Mouse (Mus musculus) forebrain, postnatal 0 days (tissue): Measurements from ENCODE around the gene Ccdc57. TPM values are rescaled to one million over a fixed set of nuclear protein-coding genes. Genes with fewer than 3 reads are reported as not detected.
A peak's percentile ranks its signal among the peaks of the same experiment; 100 is the strongest.

Experiments used
- ATAC-seq: fragments of 200-750 bp; cut with Nextera tagmentation; 2 replicates; pipeline ENCODE4 v1.8.0; 2017; ENCODE audit warnings: mild to moderate bottlenecking, moderate library complexity
- DNase-seq: peaks from one replicate; pipeline ENCODE4 v3.0.0-alpha.2; 2015
- H3K27ac ChIP-seq: fragments of 300-500 bp; sonication (generic); 2 replicates; pipeline ENCODE4 v1.5.1; 2014; ENCODE audit warnings: low read depth, mild to moderate bottlenecking, antibody characterized with exemption, low read length, moderate library complexity, mixed read lengths
- H3K27me3 ChIP-seq: fragments of 300-500 bp; sonication (generic); 2 replicates; pipeline ENCODE4 v1.6.1; 2014; ENCODE audit warnings: mild to moderate bottlenecking, low read length, mixed read lengths; ENCODE audit not compliant: insufficient read depth
- H3K36me3 ChIP-seq: fragments of 300-500 bp; sonication (generic); 2 replicates; pipeline ENCODE4 v1.6.1; 2014; ENCODE audit warnings: mild to moderate bottlenecking, moderate library complexity; ENCODE audit not compliant: insufficient read depth
- H3K4me1 ChIP-seq: fragments of 300-500 bp; sonication (generic); 2 replicates; pipeline ENCODE4 v1.6.1; 2014; ENCODE audit warnings: antibody characterized with exemption; ENCODE audit not compliant: insufficient read depth
- H3K4me2 ChIP-seq: fragments of 300-500 bp; sonication (generic); 2 replicates; pipeline ENCODE4 v1.6.1; 2014; ENCODE audit warnings: low read depth, mild to moderate bottlenecking, moderate library complexity
- H3K4me3 ChIP-seq: fragments of 300-500 bp; sonication (generic); 2 replicates; pipeline ENCODE4 v1.5.1; 2014; ENCODE audit warnings: low read depth, low read length, mixed read lengths
- H3K9ac ChIP-seq: fragments of 300-500 bp; sonication (generic); 2 replicates; pipeline ENCODE4 v1.6.1; 2014; ENCODE audit warnings: mild to moderate bottlenecking
- H3K9me3 ChIP-seq: fragments of 300-500 bp; sonication (generic); 2 replicates; pipeline ENCODE4 v1.6.1; 2016; ENCODE audit warnings: low read length
- CTCF ChIP-seq: sonication (generic); IDR thresholded peaks from 2 replicates; pipeline ENCODE4 v1.5.1; 2016; ENCODE audit warnings: antibody characterized with exemption, control low read depth, low read depth
- WGBS: fragments of 180-500 bp; shearing (Covaris S2); extraction: QIAGEN DNeasy Blood & Tissue Kit; methylation state at CpG from one replicate; pipeline ENCODE4 v1.1.7; 2014; 5-methylcytosine and 5-hydroxymethylcytosine counted together
- polyA plus RNA-seq: library from polyadenylated mRNA; unstranded; fragments of >200 nt; fragmentation: Nextera tagmentation; extraction: Ambion mirVana; gene quantifications from 2 replicates; pipeline ENCODE4 v1.2.1, GENCODE M21; 2015
- total RNA-seq: library from RNA; depleted of rRNA; stranded (reverse); fragments of >200 nt; gene quantifications from 2 replicates; pipeline ENCODE4 v1.2.3, GENCODE M21; 2014

Ccdc57 gene
- total and polyA plus RNA-seq, 2 experiments from 2014 or later = 6.9 to 11.6 TPM

DNA sequence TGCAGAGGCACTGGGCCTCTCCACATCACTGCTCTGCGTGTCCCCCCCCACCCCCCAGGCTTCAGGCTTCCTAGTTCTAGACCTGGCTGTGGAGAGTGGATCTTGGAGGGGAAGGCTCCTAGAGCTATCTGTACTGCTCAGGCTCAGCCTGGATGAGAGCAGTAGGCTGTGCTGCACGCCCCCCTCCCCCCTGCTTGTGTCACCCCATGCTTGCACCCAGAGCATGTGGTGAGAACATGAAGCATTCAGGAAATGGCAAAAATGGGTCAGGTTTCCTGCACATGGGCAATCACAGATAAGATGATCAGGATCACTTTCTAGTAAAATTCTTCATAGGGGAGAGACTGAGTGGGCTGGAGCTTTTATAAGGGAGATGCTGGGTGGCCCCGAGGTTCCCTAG is 26.9 kb upstream of the Ccdc57 start:
- ATAC-seq (no peak), DNase-seq (no peak)
- Histone ChIP-seq H3K27me3 (no peaks in the 10 kb centered on the region), H3K9me3 (no peaks in the 10 kb centered on the region), H3K27ac (no peak overlapping the region), H3K4me1 (no peaks in the 10 kb centered on the region), H3K36me3 (peaks cover 39% of the 10 kb centered on the region), H3K9ac (no peak overlapping the region), H3K4me3 (no peak overlapping the region), H3K4me2 (no peak overlapping the region)
- TF ChIP-seq CTCF = no peak
- 76% methylated on average over 3 of the region's 3 CpGs for whole genome bisulfite sequencing

DNA sequence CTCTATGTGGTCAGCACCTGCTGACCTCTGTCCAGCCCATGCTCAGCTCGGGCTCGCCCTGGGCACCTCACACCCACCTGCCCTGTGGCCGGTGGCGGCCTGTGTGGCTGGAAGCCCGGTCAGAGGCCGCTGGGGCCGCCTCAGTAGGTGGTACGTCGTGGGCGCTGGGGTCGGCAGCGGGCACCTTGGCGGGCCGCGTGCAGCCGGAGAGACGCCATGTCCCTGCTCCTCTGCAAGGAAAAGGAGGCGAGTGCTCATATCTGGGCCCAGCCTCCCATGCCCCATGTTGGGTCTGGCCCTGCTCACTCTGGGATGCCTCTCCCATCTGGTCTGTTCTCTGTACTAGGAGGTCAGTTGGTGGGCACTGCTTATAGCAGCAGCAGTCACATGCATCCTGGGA is 26.4 kb upstream of the Ccdc57 start:
- no peak for TF ChIP-seq CTCF
- Histone ChIP-seq H3K9me3 (no peaks in the 10 kb centered on the region), H3K27me3 (no peaks in the 10 kb centered on the region), H3K36me3 (peaks cover 34% of the 10 kb centered on the region), H3K4me3 (no peak overlapping the region), H3K4me2 (no peak overlapping the region), H3K4me1 (no peaks in the 10 kb centered on the region), H3K9ac (no peak overlapping the region), H3K27ac (no peak overlapping the region)
- no peak for DNase-seq
- 88% methylated on average over 18 of the region's 18 CpGs for WGBS
- no peak for ATAC-seq

DNA sequence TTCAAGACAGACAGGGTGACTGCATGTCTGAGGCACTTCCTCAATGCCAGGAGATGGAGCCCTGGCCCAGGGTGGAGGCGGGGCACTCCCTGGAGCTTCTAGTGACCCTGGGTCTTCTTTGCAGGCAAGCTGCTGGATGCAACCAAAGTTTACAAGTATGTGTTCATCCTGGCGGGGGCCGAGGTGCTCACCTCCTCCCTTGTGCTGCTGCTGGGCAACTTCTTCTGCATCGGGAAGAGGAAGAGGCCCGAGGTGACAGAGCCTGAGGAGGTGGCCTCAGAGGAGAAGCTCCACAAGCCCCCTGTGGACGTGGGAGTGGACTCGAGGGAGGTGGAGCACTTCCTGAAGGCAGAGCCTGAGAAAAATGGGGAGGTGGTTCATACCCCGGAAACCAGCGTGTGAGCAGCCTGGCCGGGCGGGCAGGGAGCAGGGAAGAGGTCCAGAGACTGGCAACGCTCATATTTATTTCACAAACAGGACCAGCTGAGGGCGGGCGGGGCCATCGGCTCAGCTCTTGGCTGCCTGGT is 25.1 kb upstream of the Ccdc57 start:
- Histone ChIP-seq H3K9ac (no peak overlapping the region), H3K36me3 (peaks cover 22% of the 10 kb centered on the region), H3K4me3 (no peak overlapping the region), H3K27me3 (no peaks in the 10 kb centered on the region), H3K27ac (no peak overlapping the region), H3K9me3 (no peaks in the 10 kb centered on the region), H3K4me2 (no peak overlapping the region), H3K4me1 (no peaks in the 10 kb centered on the region)
- no peak for TF ChIP-seq CTCF
- 77% methylated on average over 15 of the region's 15 CpGs for WGBS
- DNase-seq (no peak), ATAC-seq (no peak)

DNA sequence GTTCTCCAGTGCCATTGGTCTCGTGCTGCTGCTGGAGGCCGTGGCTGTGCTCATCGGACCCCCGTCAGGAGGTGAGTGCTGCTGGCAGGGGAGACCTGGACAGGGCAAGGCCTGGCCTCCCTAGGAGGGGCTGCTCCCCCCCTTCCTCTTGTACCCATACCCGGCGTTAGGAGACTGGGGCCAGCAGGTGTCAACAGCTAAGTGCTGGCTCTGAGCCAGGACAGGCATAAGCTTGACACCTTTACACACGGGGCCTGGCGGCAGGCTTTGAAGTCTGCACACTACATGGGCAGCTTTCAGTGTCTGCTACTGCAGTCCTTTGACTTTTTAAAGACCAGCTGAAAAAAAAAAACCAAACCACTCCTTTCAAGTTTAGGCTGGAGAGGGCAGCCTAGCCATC is 24.4 kb upstream of the Ccdc57 start:
- no peak overlapping the region for H3K4me3 ChIP-seq
- no peaks in the 10 kb centered on the region for H3K9me3 ChIP-seq
- no peaks in the 10 kb centered on the region for H3K4me1 ChIP-seq
- ATAC-seq (no peak), DNase-seq (no peak)
- TF ChIP-seq CTCF = no peak
- peaks cover 15% of the 10 kb centered on the region for H3K36me3 ChIP-seq
- H3K27me3 ChIP-seq = no peaks in the 10 kb centered on the region
- 73% methylated on average over 8 of the region's 8 CpGs for WGBS
- no peak overlapping the region for H3K4me2 ChIP-seq
- no peak overlapping the region for H3K27ac ChIP-seq
- H3K9ac ChIP-seq = no peak overlapping the region

DNA sequence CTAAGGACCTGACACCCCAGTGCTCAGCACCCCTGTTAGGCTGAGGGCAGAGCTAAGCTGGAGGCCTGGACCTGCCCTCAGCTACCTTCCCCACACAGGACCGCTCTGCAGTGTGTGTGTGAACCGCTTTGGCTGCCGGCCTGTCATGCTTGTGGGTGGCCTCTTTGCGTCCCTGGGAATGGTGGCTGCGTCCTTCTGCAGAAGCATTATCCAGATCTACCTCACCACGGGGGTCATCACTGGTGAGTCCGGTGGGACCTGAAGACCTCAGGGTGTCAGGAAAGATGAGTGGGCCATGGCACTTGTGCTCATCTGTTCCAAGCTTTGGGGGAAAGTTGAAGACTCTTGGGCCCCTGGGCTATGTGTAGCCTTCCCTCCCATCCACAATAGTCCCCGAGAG is 23.0 kb upstream of the Ccdc57 start:
- H3K27ac ChIP-seq = no peak overlapping the region
- no peak for TF ChIP-seq CTCF
- ATAC-seq (no peak), DNase-seq (no peak)
- 93% methylated on average over 8 of the region's 8 CpGs for WGBS
- H3K9me3 ChIP-seq = no peaks in the 10 kb centered on the region
- H3K4me2 ChIP-seq = no peak overlapping the region
- H3K36me3 ChIP-seq = peaks cover 11% of the 10 kb centered on the region
- H3K4me3 ChIP-seq = no peak overlapping the region
- H3K27me3 ChIP-seq = no peaks in the 10 kb centered on the region
- no peaks in the 10 kb centered on the region for H3K4me1 ChIP-seq
- no peak overlapping the region for H3K9ac ChIP-seq

DNA sequence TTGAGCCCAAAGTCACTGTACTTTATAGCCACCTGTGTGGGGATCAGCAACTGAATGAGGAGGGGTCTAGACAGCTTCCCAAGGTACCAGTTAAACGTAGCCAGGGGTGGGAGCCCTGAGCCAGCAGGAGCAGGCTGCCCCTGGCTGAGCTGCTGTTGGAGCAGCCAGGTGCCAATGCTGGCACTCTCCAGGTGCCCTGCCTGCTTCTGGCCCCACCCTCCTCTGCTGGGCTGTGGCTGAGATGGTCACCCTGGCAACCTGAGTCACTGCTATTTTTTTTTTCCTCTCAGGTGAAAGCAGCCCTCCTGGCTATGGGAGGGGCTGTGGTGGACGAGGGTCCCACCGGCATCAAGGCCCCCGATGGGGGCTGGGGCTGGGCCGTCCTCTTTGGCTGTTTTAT is 22.3 kb upstream of the Ccdc57 start:
- Histone ChIP-seq H3K36me3 (peaks cover 11% of the 10 kb centered on the region), H3K4me2 (no peak overlapping the region), H3K9ac (no peak overlapping the region), H3K27ac (no peak overlapping the region), H3K4me3 (no peak overlapping the region), H3K9me3 (no peaks in the 10 kb centered on the region), H3K4me1 (no peaks in the 10 kb centered on the region), H3K27me3 (peaks cover 5% of the 10 kb centered on the region; the same call in 1 of the 2 replicates)
- DNase-seq = no peak
- 88% methylated on average over 5 of the region's 5 CpGs for WGBS
- TF ChIP-seq CTCF = no peak
- no peak for ATAC-seq

DNA sequence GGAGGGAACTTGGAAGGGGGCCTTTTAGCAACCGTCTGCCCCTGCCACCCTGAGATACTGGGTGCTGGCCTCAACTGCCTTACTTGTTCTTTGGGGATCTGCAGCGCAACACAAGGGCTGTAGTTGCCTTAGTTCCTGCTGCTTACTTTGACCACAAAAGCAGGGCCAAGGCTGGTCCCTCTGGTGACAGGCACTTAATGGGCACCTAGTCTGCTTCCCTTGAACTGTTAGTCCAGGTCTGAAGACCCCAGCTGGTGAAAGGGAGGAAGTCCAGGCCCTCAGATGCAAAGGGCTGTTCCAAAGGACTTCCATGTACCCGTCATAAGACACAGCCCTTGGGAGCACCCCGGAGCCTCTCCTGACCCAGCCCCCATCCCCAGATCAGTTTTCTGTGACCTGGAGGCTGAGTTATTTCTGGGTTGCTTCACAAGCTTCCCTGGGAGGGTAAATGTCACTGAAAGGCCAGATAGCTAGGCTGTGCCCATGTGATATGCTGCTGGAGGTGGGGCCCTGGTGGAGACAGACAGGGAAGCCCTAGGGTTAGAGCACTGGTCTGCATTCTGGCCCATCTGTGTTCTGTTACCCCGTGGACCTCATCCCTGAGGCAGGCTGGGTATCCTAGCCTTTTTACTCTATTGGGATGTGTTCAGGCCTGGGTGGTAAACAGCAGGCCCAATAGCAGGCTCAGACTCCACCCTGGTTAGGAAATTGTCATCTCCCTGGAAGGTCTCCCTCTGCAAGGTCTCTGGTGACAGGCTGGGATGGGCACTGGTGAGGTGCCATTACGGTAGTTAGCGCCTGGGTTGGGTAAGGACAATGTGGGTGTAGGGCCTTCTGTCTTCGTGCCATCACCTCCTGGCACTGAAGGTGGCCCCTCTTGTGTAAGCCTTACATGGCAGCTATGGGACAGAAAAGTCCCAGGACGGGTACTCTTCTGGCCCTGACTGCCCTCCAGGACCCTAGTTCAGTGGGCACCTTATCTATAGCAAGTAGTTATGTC is 19.4 kb upstream of the Ccdc57 start:
- H3K36me3 ChIP-seq = peaks cover 3% of the 10 kb centered on the region
- H3K27ac ChIP-seq = no peak overlapping the region
- 83% methylated on average over 9 of the region's 9 CpGs for WGBS
- no peak overlapping the region for H3K4me3 ChIP-seq
- DNase-seq (no peak), ATAC-seq (no peak)
- no peaks in the 10 kb centered on the region for H3K9me3 ChIP-seq
- H3K4me2 ChIP-seq = 0 out of 2 replicates have a peak overlapping the region, but pooled peaks have one; percentile 55
- H3K4me1 ChIP-seq = no peaks in the 10 kb centered on the region
- H3K9ac ChIP-seq = no peak overlapping the region
- H3K27me3 ChIP-seq = peaks cover 18% of the 10 kb centered on the region
- no peak for TF ChIP-seq CTCF
